Mouse (Mus musculus): ENCODE results near the gene Fam32a. TPM values are rescaled to one million over a fixed set of nuclear protein-coding genes. Genes with fewer than 3 reads are reported as not detected.
A peak's percentile ranks its signal among the peaks of the same experiment; 100 is the strongest.

Fam32a gene
- polyA plus RNA-seq, 1 experiment from 2014 or later, result 73.7 TPM

DNA sequence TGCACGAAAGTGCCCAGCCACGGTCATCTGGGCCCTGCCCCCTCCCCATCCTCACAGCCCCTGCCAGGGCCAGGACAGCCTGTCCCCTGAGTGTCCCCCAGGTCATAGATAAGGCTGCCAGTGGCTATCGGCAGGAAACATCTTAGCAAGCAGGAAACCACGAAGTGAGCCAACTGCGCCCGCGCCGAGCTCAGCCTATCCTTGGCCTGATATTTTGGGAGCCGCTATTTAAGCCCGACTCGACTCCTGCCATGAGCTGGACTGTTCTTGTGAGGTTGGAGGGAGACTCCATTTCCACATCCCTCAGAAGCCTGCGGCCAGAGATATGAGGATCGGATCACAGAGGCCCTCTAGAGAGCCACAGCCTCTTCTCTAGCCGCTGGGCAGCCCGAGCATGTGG, 48.8 kb downstream of the Fam32a start:
- H3K36me3 ChIP-seq (ENCODE audit: control insufficient read depth, insufficient read depth, low read length), result no peaks in the 10 kb centered on the region
- H3K4me1 ChIP-seq (ENCODE audit: control insufficient read depth, insufficient read depth, low read length), result no peaks in the 10 kb centered on the region
- peak; percentile 42 for ATAC-seq (ENCODE audit: insufficient read depth, low FRiP score)
- H3K9me3 ChIP-seq (replicated peaks; ENCODE audit: control insufficient read depth, low read length), result no peaks in the 10 kb centered on the region
- H3K4me3 ChIP-seq (replicated peaks; ENCODE audit: low read length), result no peak overlapping the region
- H3K27me3 ChIP-seq (ENCODE audit: control insufficient read depth, insufficient read depth, low read length), result no peaks in the 10 kb centered on the region
- peak overlapping the region; percentile 50 for H3K27ac ChIP-seq (ENCODE audit: low read length)
- no peak overlapping the region for H3K4me2 ChIP-seq (ENCODE audit: low read depth, low read length)
- 73% methylated on average over 15 of the region's 15 CpGs for WGBS
- no peak overlapping the region for H3K9ac ChIP-seq (ENCODE audit: low read length)

DNA sequence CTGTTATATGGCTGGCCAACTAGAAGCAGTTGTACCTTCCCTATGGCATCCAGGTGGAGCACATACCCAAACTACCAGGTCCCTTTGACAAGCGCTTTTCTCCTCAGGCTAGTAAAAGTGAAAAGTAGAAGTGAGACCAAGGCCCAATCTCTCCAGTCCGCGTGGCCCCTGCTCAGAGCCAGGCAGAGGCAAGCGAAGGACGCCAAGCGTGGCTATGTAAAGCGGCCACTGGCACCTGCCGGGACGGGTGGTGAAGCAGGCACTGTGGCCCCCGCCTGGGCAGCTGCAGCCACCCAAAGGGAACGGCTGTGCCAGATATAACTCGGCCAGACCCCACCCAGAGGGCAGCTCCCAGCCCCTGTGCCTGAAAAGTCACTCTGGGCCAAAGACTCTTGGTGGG, 51.1 kb downstream of the Fam32a start:
- 88% methylated on average over 12 of the region's 12 CpGs for WGBS
- Histone ChIP-seq H3K4me1 (ENCODE audit: control insufficient read depth, insufficient read depth, low read length) (no peaks in the 10 kb centered on the region), H3K36me3 (ENCODE audit: control insufficient read depth, insufficient read depth, low read length) (no peaks in the 10 kb centered on the region), H3K27me3 (ENCODE audit: control insufficient read depth, insufficient read depth, low read length) (no peaks in the 10 kb centered on the region), H3K4me3 (replicated peaks; ENCODE audit: low read length) (no peak overlapping the region), H3K27ac (ENCODE audit: low read length) (no peak overlapping the region), H3K4me2 (ENCODE audit: low read depth, low read length) (no peak overlapping the region), H3K9ac (ENCODE audit: low read length) (no peak overlapping the region), H3K9me3 (replicated peaks; ENCODE audit: control insufficient read depth, low read length) (no peaks in the 10 kb centered on the region)
- no peak for ATAC-seq (ENCODE audit: insufficient read depth, low FRiP score)

- no peak for ATAC-seq (ENCODE audit: insufficient read depth, low FRiP score)
- no peak overlapping the region for H3K4me2 ChIP-seq (ENCODE audit: low read depth, low read length)
- no peaks in the 10 kb centered on the region for H3K4me1 ChIP-seq (ENCODE audit: control insufficient read depth, insufficient read depth, low read length)
- no peak overlapping the region for H3K4me3 ChIP-seq (replicated peaks; ENCODE audit: low read length)
- H3K36me3 ChIP-seq (ENCODE audit: control insufficient read depth, insufficient read depth, low read length), result no peaks in the 10 kb centered on the region
- WGBS, result 62% methylated on average over 11 of the region's 11 CpGs
- H3K27ac ChIP-seq (ENCODE audit: low read length), result no peak overlapping the region
- H3K27me3 ChIP-seq (ENCODE audit: control insufficient read depth, insufficient read depth, low read length), result no peaks in the 10 kb centered on the region
- H3K9ac ChIP-seq (ENCODE audit: low read length), result no peak overlapping the region
- no peaks in the 10 kb centered on the region for H3K9me3 ChIP-seq (replicated peaks; ENCODE audit: control insufficient read depth, low read length)
These were observed 51.6 kb downstream of the Fam32a start for GRCm38 (mm10) chr8:72271051-72271660.

DNA sequence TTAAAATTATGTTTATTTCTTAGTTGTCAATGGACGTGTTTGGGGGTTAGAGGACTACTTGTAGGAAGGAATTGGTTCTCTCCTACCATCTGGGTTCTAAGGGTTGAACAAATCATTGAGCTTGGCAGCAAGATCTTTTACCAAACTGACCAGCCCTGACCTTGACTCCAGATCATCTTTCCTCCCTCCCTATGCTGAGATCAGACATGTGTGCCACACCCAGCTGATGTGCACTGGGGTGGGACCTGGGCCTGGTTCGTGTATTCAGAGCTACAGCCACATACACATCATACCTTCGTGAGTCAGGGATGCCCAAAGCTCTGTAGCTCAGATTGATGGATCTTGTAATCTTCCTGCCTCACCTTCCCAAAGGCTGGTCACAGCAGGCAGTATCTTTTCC, 52.2 kb downstream of the Fam32a start:
- H3K4me2 ChIP-seq (ENCODE audit: low read depth, low read length), result no peak overlapping the region
- H3K36me3 ChIP-seq (ENCODE audit: control insufficient read depth, insufficient read depth, low read length), result no peaks in the 10 kb centered on the region
- no peak overlapping the region for H3K27ac ChIP-seq (ENCODE audit: low read length)
- no peaks in the 10 kb centered on the region for H3K9me3 ChIP-seq (replicated peaks; ENCODE audit: control insufficient read depth, low read length)
- H3K9ac ChIP-seq (ENCODE audit: low read length), result no peak overlapping the region
- 60% methylated on average over 3 of the region's 3 CpGs for WGBS
- no peaks in the 10 kb centered on the region for H3K4me1 ChIP-seq (ENCODE audit: control insufficient read depth, insufficient read depth, low read length)
- ATAC-seq (ENCODE audit: insufficient read depth, low FRiP score), result no peak
- H3K27me3 ChIP-seq (ENCODE audit: control insufficient read depth, insufficient read depth, low read length), result no peaks in the 10 kb centered on the region
- H3K4me3 ChIP-seq (replicated peaks; ENCODE audit: low read length), result no peak overlapping the region

- no peaks in the 10 kb centered on the region for H3K9me3 ChIP-seq (replicated peaks; ENCODE audit: control insufficient read depth, low read length)
- H3K4me2 ChIP-seq (ENCODE audit: low read depth, low read length), result no peak overlapping the region
- no peaks in the 10 kb centered on the region for H3K4me1 ChIP-seq (ENCODE audit: control insufficient read depth, insufficient read depth, low read length)
- peak; percentile 34; the same call in 1 of the 2 replicates for ATAC-seq (ENCODE audit: insufficient read depth, low FRiP score)
- H3K9ac ChIP-seq (ENCODE audit: low read length), result no peak overlapping the region
- H3K27ac ChIP-seq (ENCODE audit: low read length), result no peak overlapping the region
- no peak overlapping the region for H3K4me3 ChIP-seq (replicated peaks; ENCODE audit: low read length)
- H3K27me3 ChIP-seq (ENCODE audit: control insufficient read depth, insufficient read depth, low read length), result no peaks in the 10 kb centered on the region
- WGBS, result 14% methylated on average over 3 of the region's 3 CpGs
- no peaks in the 10 kb centered on the region for H3K36me3 ChIP-seq (ENCODE audit: control insufficient read depth, insufficient read depth, low read length)
These were observed 52.8 kb downstream of the Fam32a start for GRCm38 (mm10) chr8:72272361-72272760.

GRCm38 (mm10) chr8:72273111-72273770, 53.7 kb downstream of the Fam32a start:
- Histone ChIP-seq H3K9me3 (replicated peaks; ENCODE audit: control insufficient read depth, low read length) (no peaks in the 10 kb centered on the region), H3K4me3 (replicated peaks; ENCODE audit: low read length) (no peak overlapping the region), H3K4me2 (ENCODE audit: low read depth, low read length) (no peak overlapping the region), H3K27ac (ENCODE audit: low read length) (no peak overlapping the region), H3K27me3 (ENCODE audit: control insufficient read depth, insufficient read depth, low read length) (no peaks in the 10 kb centered on the region), H3K36me3 (ENCODE audit: control insufficient read depth, insufficient read depth, low read length) (no peaks in the 10 kb centered on the region), H3K9ac (ENCODE audit: low read length) (no peak overlapping the region), H3K4me1 (ENCODE audit: control insufficient read depth, insufficient read depth, low read length) (no peaks in the 10 kb centered on the region)
- ATAC-seq (ENCODE audit: insufficient read depth, low FRiP score), result no peak
- 68% methylated on average over 1 of the region's 1 CpGs for WGBS

DNA sequence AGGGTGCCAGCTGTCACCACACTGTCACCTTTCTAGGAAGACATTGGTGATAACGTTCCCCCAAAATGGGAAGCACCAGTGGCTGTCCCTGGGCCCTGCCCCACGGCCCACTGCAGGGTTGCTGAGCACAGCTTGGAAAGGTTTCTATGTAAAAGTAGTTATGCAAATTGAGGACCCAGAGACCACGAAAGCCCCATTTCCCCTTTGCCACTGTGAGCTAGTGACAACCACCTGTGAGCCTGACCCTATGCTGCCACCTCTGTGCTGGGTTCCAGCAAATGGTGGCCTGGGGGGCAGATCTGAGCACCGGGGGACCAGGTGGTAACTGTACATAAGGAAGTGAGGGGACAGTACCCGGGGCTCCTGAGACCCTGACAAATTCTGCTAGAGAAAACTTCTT, 54.3 kb downstream of the Fam32a start:
- no peak overlapping the region for H3K4me2 ChIP-seq (ENCODE audit: low read depth, low read length)
- H3K27me3 ChIP-seq (ENCODE audit: control insufficient read depth, insufficient read depth, low read length), result no peaks in the 10 kb centered on the region
- WGBS, result 58% methylated on average over 5 of the region's 5 CpGs

More for the DNA sequence above, 54.3 kb downstream of the Fam32a start:
- Histone ChIP-seq H3K4me1 (ENCODE audit: control insufficient read depth, insufficient read depth, low read length) (no peaks in the 10 kb centered on the region), H3K36me3 (ENCODE audit: control insufficient read depth, insufficient read depth, low read length) (no peaks in the 10 kb centered on the region), H3K27ac (ENCODE audit: low read length) (no peak overlapping the region), H3K9ac (ENCODE audit: low read length) (no peak overlapping the region), H3K9me3 (replicated peaks; ENCODE audit: control insufficient read depth, low read length) (no peaks in the 10 kb centered on the region), H3K4me3 (replicated peaks; ENCODE audit: low read length) (no peak overlapping the region)
- ATAC-seq (ENCODE audit: insufficient read depth, low FRiP score), result no peak

Other genes starting within 250 kb of the Fam32a start
- 3.8 TPM in 2 replicates for gene Cyp4f18, start 210.1 kb upstream of the Fam32a start, polyA plus RNA-seq (2015; fragmentation: Nextera tagmentation; extraction: Ambion mirVana)
- gene Olfr372, start 178.5 kb upstream of the Fam32a start, polyA plus RNA-seq (2015; fragmentation: Nextera tagmentation; extraction: Ambion mirVana), result not detected in 2 replicates
- gene Olfr373, start 136.6 kb upstream of the Fam32a start, polyA plus RNA-seq (2015; fragmentation: Nextera tagmentation; extraction: Ambion mirVana), result 0.03 TPM in 1 of 2 replicates, not detected in the other
- gene Olfr374, start 112.7 kb upstream of the Fam32a start, polyA plus RNA-seq (2015; fragmentation: Nextera tagmentation; extraction: Ambion mirVana), result 0.06 TPM in 1 of 2 replicates, not detected in the other
- 617 and 647 TPM in 2 replicates for gene Tpm4, start 84.8 kb upstream of the Fam32a start, polyA plus RNA-seq (2015; fragmentation: Nextera tagmentation; extraction: Ambion mirVana)
- 127 and 155 TPM in 2 replicates for gene Rab8a, start 58.5 kb upstream of the Fam32a start, polyA plus RNA-seq (2015; fragmentation: Nextera tagmentation; extraction: Ambion mirVana)
- gene Hsh2d, start 30.1 kb upstream of the Fam32a start, polyA plus RNA-seq (2015; fragmentation: Nextera tagmentation; extraction: Ambion mirVana), result 1.4 and 2.0 TPM in 2 replicates
- gene Cib3, start 6.9 kb upstream of the Fam32a start, polyA plus RNA-seq (2015; fragmentation: Nextera tagmentation; extraction: Ambion mirVana), result not detected in 2 replicates
- not detected in 2 replicates for gene Gm11034, start 6.1 kb upstream of the Fam32a start, polyA plus RNA-seq (2015; fragmentation: Nextera tagmentation; extraction: Ambion mirVana)
- 90.3 and 97.1 TPM in 2 replicates for gene Ap1m1, start 20.3 kb downstream of the Fam32a start, polyA plus RNA-seq (2015; fragmentation: Nextera tagmentation; extraction: Ambion mirVana)
- 19.2 and 30.6 TPM in 2 replicates for gene Gm10282, start 85.5 kb downstream of the Fam32a start, polyA plus RNA-seq (2015; fragmentation: Nextera tagmentation; extraction: Ambion mirVana)
- gene Klf2, start 99.3 kb downstream of the Fam32a start, polyA plus RNA-seq (2015; fragmentation: Nextera tagmentation; extraction: Ambion mirVana), result 3.8 and 4.0 TPM in 2 replicates
- 52.6 and 54.2 TPM in 2 replicates for gene Eps15l1, start 201.7 kb downstream of the Fam32a start, polyA plus RNA-seq (2015; fragmentation: Nextera tagmentation; extraction: Ambion mirVana)
- gene Calr3, start 224.1 kb downstream of the Fam32a start, polyA plus RNA-seq (2015; fragmentation: Nextera tagmentation; extraction: Ambion mirVana), result 3.7 and 4.7 TPM in 2 replicates
- 13.5 and 13.7 TPM in 2 replicates for gene 1700030K09Rik, start 224.2 kb downstream of the Fam32a start, polyA plus RNA-seq (2015; fragmentation: Nextera tagmentation; extraction: Ambion mirVana)

All from stomach, embryonic 16.5 days (tissue).